Mouse (Mus musculus): Measurements from ENCODE around the gene Usp25.

- TF ChIP-seq CTCF (IDR thresholded peaks at IDR 0.05; ENCODE audit: low read depth, low read length) (no peak), GATA1 (IDR thresholded peaks at IDR 0.05; ENCODE audit: borderline replicate concordance, low read length) (no peak), POLR2AphosphoS5 (IDR thresholded peaks at IDR 0.05; ENCODE audit: insufficient replicate concordance, low read depth, low read length) (no peak), TAL1 (conservative IDR thresholded peaks at IDR 0.05; ENCODE audit: low read depth, low read length) (no peak)
Observed at GRCm38 (mm10) chr16:77054184-77054583, 40.7 kb downstream of the Usp25 start.
